Mouse (Mus musculus) forebrain, embryonic 14.5 days (tissue): ENCODE measurements around the gene Sytl2. TPM values are rescaled to one million over a fixed set of nuclear protein-coding genes. Genes with fewer than 3 reads are reported as not detected.

Source experiments
- ATAC-seq: fragments of 200-750 bp; cut with Nextera tagmentation; 2 replicates; pipeline ENCODE4 v1.8.0; 2017; ENCODE audit warnings: mild to moderate bottlenecking, moderate library complexity
- DNase-seq: peaks from one replicate; pipeline ENCODE4 v3.0.0-alpha.2; 2015; ENCODE audit warnings: low spot score
- H3K27ac ChIP-seq: fragments of 300-500 bp; sonication (generic); 2 replicates; pipeline ENCODE4 v1.5.1; 2014; ENCODE audit warnings: low read depth, mild to moderate bottlenecking, control low read depth, low read length, moderate library complexity
- H3K27me3 ChIP-seq: fragments of 300-500 bp; sonication (generic); replicated peaks from 2 replicates; pipeline ENCODE4 v1.6.1; 2014; ENCODE audit warnings: low read length, control low read depth, mixed read lengths; ENCODE audit not compliant: control insufficient read depth, insufficient read depth
- H3K36me3 ChIP-seq: fragments of 300-500 bp; sonication (generic); 2 replicates; pipeline ENCODE4 v1.6.1; 2014; ENCODE audit warnings: low read length, control low read depth; ENCODE audit not compliant: control insufficient read depth, insufficient read depth
- H3K4me1 ChIP-seq: fragments of 300-500 bp; sonication (generic); 2 replicates; pipeline ENCODE4 v1.6.1; 2014; ENCODE audit warnings: antibody characterized with exemption, low read length, control low read depth; ENCODE audit not compliant: control insufficient read depth, insufficient read depth
- H3K4me2 ChIP-seq: fragments of 300-500 bp; sonication (generic); 2 replicates; pipeline ENCODE4 v1.6.1; 2014; ENCODE audit warnings: mild to moderate bottlenecking, control low read depth, low read length
- H3K4me3 ChIP-seq: fragments of 300-500 bp; sonication (generic); 2 replicates; pipeline ENCODE4 v1.5.1; 2014; ENCODE audit warnings: low read depth, low read length, control low read depth
- H3K9ac ChIP-seq: fragments of 300-500 bp; sonication (generic); 2 replicates; pipeline ENCODE4 v1.6.1; 2014; ENCODE audit warnings: mild to moderate bottlenecking, low read length, control low read depth, moderate library complexity
- H3K9me3 ChIP-seq: fragments of 300-500 bp; sonication (generic); replicated peaks from 2 replicates; pipeline ENCODE4 v1.6.1; 2016; ENCODE audit warnings: low read length, control low read depth, mixed read lengths; ENCODE audit not compliant: control insufficient read depth
- WGBS: fragments of 180-500 bp; shearing (Covaris S2); extraction: QIAGEN DNeasy Blood & Tissue Kit; methylation state at CpG from one replicate; pipeline ENCODE4 v1.1.7; 2014; 5-methylcytosine and 5-hydroxymethylcytosine counted together
- polyA plus RNA-seq: library from polyadenylated mRNA; unstranded; fragments of >200 nt; fragmentation: Nextera tagmentation; extraction: Ambion mirVana; gene quantifications from 2 replicates; pipeline ENCODE4 v1.2.1, GENCODE M21; 2014

The Sytl2 gene
- polyA plus RNA-seq, 1 experiment from 2014 or later = 1.2 TPM

- ATAC-seq = no peak
- no peaks in the 10 kb centered on the region for H3K27me3 ChIP-seq
Measured at GRCm38 (mm10) chr7:90349014-90349413, 47.0 kb downstream of the Sytl2 start.

GRCm38 (mm10) chr7:90352183-90352582 lies 50.1 kb downstream of the Sytl2 start:
- 94% methylated on average over 3 of the region's 3 CpGs for WGBS
- H3K9me3 ChIP-seq = no peaks in the 10 kb centered on the region
- no peak overlapping the region for H3K27ac ChIP-seq
- no peak overlapping the region for H3K4me3 ChIP-seq
- H3K4me2 ChIP-seq = no peak overlapping the region
- no peak overlapping the region for H3K9ac ChIP-seq
- DNase-seq (no peak), ATAC-seq (no peak)
- no peaks in the 10 kb centered on the region for H3K27me3 ChIP-seq
- H3K36me3 ChIP-seq = no peaks in the 10 kb centered on the region
- H3K4me1 ChIP-seq = no peaks in the 10 kb centered on the region

More at GRCm38 (mm10) chr7:90349014-90349413, 47.0 kb downstream of the Sytl2 start:
- 79% methylated on average over 5 of the region's 5 CpGs for WGBS
- no peaks in the 10 kb centered on the region for H3K36me3 ChIP-seq
- no peak for DNase-seq
- no peak overlapping the region for H3K4me2 ChIP-seq
- no peaks in the 10 kb centered on the region for H3K9me3 ChIP-seq
- no peak overlapping the region for H3K27ac ChIP-seq
- no peak overlapping the region for H3K9ac ChIP-seq
- no peak overlapping the region for H3K4me3 ChIP-seq
- no peaks in the 10 kb centered on the region for H3K4me1 ChIP-seq

GRCm38 (mm10) chr7:90353488-90354228 lies 51.6 kb downstream of the Sytl2 start:
- Histone ChIP-seq H3K4me3 (no peak overlapping the region), H3K36me3 (no peaks in the 10 kb centered on the region), H3K4me2 (no peak overlapping the region), H3K9ac (no peak overlapping the region), H3K9me3 (no peaks in the 10 kb centered on the region), H3K27ac (no peak overlapping the region), H3K27me3 (no peaks in the 10 kb centered on the region), H3K4me1 (no peaks in the 10 kb centered on the region)
- WGBS = 93% methylated on average over 12 of the region's 12 CpGs
- ATAC-seq (no peak), DNase-seq (no peak)

- ATAC-seq = no peak
- Histone ChIP-seq H3K27ac (no peak overlapping the region), H3K4me3 (no peak overlapping the region), H3K27me3 (no peaks in the 10 kb centered on the region), H3K4me2 (no peak overlapping the region), H3K4me1 (no peaks in the 10 kb centered on the region), H3K9ac (no peak overlapping the region), H3K9me3 (no peaks in the 10 kb centered on the region), H3K36me3 (no peaks in the 10 kb centered on the region)
- 96% methylated on average over 2 of the region's 2 CpGs for WGBS
- DNase-seq = no peak
Measured at GRCm38 (mm10) chr7:90354229-90354604, 52.2 kb downstream of the Sytl2 start.

- H3K36me3 ChIP-seq = no peaks in the 10 kb centered on the region
- no peaks in the 10 kb centered on the region for H3K4me1 ChIP-seq
- H3K9ac ChIP-seq = no peak overlapping the region
- DNase-seq (no peak), ATAC-seq (no peak)
- no peaks in the 10 kb centered on the region for H3K9me3 ChIP-seq
- no peak overlapping the region for H3K4me3 ChIP-seq
- 87% methylated on average over 3 of the region's 3 CpGs for WGBS
- no peak overlapping the region for H3K27ac ChIP-seq
- no peak overlapping the region for H3K4me2 ChIP-seq
- H3K27me3 ChIP-seq = no peaks in the 10 kb centered on the region
Measured at GRCm38 (mm10) chr7:90355454-90355853, 53.4 kb downstream of the Sytl2 start.

- H3K4me3 ChIP-seq = no peak overlapping the region
- DNase-seq = no peak
- no peaks in the 10 kb centered on the region for H3K36me3 ChIP-seq
- no peaks in the 10 kb centered on the region for H3K27me3 ChIP-seq
- 83% methylated on average over 2 of the region's 2 CpGs for WGBS
- no peaks in the 10 kb centered on the region for H3K4me1 ChIP-seq
- no peak overlapping the region for H3K9ac ChIP-seq
- H3K27ac ChIP-seq = no peak overlapping the region
- H3K9me3 ChIP-seq = no peaks in the 10 kb centered on the region
- no peak overlapping the region for H3K4me2 ChIP-seq
- no peak for ATAC-seq
Measured at GRCm38 (mm10) chr7:90355995-90356394, 53.9 kb downstream of the Sytl2 start.

GRCm38 (mm10) chr7:90362788-90363187 lies 60.7 kb downstream of the Sytl2 start:
- DNase-seq (no peak), ATAC-seq (no peak)
- no peaks in the 10 kb centered on the region for H3K4me1 ChIP-seq
- H3K9me3 ChIP-seq = no peaks in the 10 kb centered on the region
- no peak overlapping the region for H3K9ac ChIP-seq
- H3K4me2 ChIP-seq = no peak overlapping the region
- H3K27ac ChIP-seq = no peak overlapping the region
- no peaks in the 10 kb centered on the region for H3K36me3 ChIP-seq
- 83% methylated on average over 7 of the region's 7 CpGs for WGBS
- no peaks in the 10 kb centered on the region for H3K27me3 ChIP-seq
- no peak overlapping the region for H3K4me3 ChIP-seq

- H3K27ac ChIP-seq = no peak overlapping the region
- no peak for DNase-seq
- no peak overlapping the region for H3K4me3 ChIP-seq
- no peaks in the 10 kb centered on the region for H3K27me3 ChIP-seq
- H3K36me3 ChIP-seq = no peaks in the 10 kb centered on the region
- H3K4me2 ChIP-seq = no peak overlapping the region
- no peaks in the 10 kb centered on the region for H3K9me3 ChIP-seq
- H3K9ac ChIP-seq = no peak overlapping the region
- WGBS = 83% methylated on average over 6 of the region's 6 CpGs
- no peaks in the 10 kb centered on the region for H3K4me1 ChIP-seq
- no peak for ATAC-seq
Measured at GRCm38 (mm10) chr7:90370071-90370851, 68.2 kb downstream of the Sytl2 start.

- H3K36me3 ChIP-seq = no peaks in the 10 kb centered on the region
- no peaks in the 10 kb centered on the region for H3K27me3 ChIP-seq
- H3K9me3 ChIP-seq = no peaks in the 10 kb centered on the region
- H3K4me3 ChIP-seq = no peak overlapping the region
- H3K27ac ChIP-seq = no peak overlapping the region
- DNase-seq (no peak), ATAC-seq (no peak)
- WGBS = 84% methylated on average over 4 of the region's 4 CpGs
- no peaks in the 10 kb centered on the region for H3K4me1 ChIP-seq
- H3K4me2 ChIP-seq = no peak overlapping the region
- H3K9ac ChIP-seq = no peak overlapping the region
Measured at GRCm38 (mm10) chr7:90372804-90373203, 70.8 kb downstream of the Sytl2 start.
